Mouse (Mus musculus) 3134 (cell line): ENCODE results near the gene Cacna1c.

ENCODE experiments used
- DNase-seq: peaks from one replicate; pipeline ENCODE4 v3.0.0-alpha.2; 2011; ENCODE audit warnings: low spot score; ENCODE audit not compliant: insufficient read length; ENCODE audit errors: extremely low read depth

Gene Cacna1c

GRCm38 (mm10) chr6:119105651-119106595 is 90.3 kb downstream of the Cacna1c start:
- no peak for DNase-seq

DNA sequence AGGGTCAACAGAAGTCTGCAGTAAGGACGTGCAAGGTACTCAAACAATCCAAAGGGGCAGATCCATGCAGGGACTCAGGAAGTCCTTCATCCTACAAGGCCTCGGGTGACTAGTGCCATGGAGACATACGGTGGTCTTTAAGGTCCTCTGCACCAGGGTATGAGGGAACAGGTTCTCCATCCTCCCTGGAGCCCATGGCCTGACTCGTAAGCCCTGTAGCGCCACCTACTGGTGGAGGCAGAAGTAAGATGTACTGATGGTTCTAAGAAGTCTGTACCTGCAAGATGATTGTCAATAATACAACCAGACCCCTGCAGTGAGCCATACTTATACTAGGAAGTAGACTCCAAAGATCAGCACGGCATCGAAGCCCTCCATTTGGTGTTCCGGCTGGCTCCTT is 92.0 kb downstream of the Cacna1c start:
- DNase-seq, result no peak

DNA sequence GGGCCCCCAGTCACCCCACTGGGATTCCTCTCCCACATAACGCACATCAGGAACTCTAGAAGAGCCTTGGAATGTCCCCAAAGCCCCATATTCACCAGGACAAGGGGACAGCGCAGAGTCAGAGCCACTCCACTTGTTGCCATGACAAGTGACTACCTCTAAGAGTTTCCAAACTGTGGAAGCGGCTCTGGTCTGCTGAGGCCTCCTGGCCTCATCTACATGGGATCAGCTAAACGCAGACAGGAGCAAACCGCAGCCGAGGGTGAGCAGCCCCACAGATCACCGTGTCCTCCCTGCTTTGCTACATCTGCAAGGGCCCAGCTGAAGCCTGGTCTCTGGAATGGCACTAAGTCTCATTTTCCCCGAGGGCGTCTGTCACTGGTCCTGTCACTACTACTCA is 93.3 kb downstream of the Cacna1c start:
- no peak for DNase-seq

DNA sequence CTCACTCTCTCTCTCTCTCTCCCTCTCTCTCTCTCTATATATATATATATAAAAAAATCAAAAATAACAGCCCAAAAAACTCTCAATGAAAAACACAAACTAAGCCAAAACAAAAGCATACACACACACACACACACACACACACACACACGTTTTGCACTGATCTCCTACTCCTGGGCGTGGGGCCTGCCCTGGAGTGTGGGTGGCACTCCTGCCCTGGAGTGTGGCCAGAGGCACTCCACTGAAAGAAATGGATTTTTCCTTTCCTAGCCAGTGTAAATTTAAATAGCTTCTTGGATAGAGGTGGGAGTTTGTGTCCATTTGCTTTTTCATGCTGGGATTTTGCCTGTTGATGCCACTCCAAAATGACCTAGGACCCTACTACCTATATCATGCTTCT is 96.9 kb downstream of the Cacna1c start:
- DNase-seq, result no peak

DNA sequence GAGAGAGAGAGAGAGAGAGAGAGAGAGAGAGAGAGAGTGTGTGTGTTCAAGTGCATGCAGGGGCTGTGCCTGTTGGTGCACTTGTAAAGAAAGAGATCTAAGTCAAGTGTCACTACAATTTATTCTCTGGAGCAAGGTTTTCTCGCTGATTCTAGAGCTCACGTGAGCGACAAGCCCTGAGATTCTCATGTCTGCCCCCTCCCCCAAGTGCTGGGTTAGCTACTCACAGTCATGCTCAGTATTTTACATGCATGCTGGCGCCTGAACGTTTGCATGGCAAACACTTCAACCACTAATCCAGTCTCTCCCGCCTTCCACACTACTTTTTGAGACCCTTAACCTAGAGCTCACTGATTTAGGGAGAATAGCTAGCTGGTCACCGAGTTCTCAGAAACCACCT is 99.7 kb downstream of the Cacna1c start:
- no peak for DNase-seq

- no peak for DNase-seq
Observed at GRCm38 (mm10) chr6:119095081-119095480, 101.1 kb downstream of the Cacna1c start.

- DNase-seq, result no peak
Observed at GRCm38 (mm10) chr6:119089173-119089572, 107.0 kb downstream of the Cacna1c start.

GRCm38 (mm10) chr6:119088381-119088780 is 107.8 kb downstream of the Cacna1c start:
- DNase-seq, result no peak

DNA sequence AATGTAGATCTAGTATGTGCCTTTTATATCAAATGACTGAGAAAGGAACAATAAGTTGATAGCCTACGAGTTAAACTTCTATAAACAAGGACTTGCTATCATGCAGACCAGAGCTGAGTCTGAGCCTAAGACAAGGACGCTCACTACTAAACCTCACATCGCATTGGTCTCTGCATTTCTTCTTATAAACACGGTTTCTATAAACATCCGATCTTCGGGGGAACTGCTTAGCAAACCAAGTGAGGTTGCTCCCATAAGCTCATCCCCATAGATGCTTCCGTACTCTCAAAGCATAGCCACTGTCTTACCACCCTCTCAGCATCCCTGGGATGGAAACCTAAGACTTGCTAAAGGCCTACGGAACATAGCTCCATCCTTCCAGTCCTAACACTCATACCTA is 108.3 kb downstream of the Cacna1c start:
- no peak for DNase-seq

DNA sequence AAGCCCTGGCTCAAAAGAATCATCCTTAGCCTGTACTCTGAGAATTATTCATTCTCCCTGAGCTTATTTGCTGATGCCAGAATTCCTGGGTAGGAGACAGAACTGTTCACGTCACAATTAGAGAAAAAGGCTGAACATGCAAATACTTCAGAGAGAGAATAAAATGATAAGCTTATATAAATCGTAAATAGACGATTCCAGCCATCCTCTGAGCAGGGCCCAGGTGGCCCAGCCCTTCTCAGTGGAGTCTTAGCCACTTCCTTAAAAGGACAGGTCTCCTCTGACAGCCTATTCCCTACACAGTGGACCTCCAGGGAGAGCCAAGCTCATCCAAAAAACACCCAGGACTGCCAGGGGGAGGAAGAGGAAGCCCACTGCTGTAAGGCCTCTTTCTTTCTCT is 110.4 kb downstream of the Cacna1c start:
- no peak for DNase-seq

DNA sequence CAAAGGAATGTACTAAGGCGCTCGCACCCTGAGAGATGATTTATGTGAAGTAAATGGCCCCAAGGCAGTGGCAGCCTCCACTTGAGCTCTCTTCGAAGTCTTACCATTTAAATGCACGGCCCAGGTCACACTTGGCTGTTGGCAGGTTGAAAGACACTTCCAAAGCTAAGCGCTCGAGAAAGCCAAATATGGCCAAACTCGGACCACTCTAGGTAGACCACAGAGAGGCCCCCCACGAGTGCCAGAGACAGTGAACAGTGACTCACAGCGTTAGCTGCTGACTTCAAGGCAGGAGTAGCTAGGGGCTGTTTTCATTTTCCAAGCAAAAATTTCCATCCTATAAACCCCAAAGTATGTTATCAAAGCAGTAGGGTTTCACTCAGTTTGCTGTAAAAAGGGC is 111.7 kb downstream of the Cacna1c start:
- DNase-seq, result no peak

DNA sequence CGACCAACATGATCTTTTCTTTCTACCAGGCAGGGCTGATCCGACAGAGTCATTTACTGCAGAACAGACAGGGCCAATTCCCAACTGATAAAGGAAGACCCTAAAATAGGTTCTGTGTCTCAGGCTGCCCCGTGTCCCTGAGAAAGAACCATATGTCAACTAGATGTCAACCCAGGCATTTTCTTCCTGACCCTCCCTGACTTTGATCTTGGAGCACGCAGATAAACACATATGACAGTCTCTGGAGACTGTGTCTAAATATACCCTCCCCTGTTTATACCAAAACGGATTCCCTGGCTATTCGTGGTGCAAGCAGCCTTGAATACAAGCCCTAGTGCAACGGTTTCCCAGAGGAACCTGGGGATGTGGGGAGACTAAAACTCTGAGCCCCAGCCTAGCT is 112.7 kb downstream of the Cacna1c start:
- DNase-seq, result no peak

DNA sequence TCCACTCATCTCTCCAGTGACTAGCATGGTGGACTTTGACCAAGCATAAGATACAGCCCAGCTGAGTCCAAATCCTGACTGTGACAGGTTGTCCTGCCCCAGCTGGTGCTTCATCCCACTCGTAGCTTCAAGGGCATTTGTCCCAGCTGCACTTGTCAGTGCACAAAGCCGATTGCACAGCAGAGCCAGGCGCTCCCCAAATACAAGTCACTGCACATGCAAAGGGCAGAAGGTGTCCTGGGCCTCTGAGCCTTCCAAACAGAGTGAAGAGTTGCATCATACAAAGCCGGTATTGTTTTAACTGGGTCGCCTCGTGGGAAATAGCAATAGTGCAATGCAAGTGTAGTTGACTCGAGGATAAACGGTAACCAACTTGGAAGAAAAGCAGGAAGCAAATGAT is 113.6 kb downstream of the Cacna1c start:
- DNase-seq, result no peak

DNA sequence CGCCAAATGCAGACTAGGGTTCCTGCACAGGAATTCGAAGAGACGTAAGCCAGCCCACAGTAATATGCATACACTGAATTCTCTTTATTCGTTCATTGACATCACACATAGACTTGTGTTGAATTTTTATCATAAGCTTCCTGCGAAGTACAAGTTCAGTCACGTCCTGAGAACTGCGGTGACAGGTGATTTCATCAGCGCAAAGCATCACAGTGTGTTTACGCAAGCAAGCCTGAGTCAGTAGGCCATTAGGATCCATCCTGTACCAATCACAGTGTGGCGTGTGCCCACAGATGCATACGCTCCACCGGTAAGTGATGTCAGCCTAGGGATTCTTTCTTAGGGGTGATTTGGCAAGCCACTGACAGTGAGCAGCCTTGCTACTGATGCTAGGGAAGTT is 114.6 kb downstream of the Cacna1c start:
- no peak for DNase-seq

- DNase-seq, result no peak
Observed at GRCm38 (mm10) chr6:119079626-119080025, 116.6 kb downstream of the Cacna1c start.

DNA sequence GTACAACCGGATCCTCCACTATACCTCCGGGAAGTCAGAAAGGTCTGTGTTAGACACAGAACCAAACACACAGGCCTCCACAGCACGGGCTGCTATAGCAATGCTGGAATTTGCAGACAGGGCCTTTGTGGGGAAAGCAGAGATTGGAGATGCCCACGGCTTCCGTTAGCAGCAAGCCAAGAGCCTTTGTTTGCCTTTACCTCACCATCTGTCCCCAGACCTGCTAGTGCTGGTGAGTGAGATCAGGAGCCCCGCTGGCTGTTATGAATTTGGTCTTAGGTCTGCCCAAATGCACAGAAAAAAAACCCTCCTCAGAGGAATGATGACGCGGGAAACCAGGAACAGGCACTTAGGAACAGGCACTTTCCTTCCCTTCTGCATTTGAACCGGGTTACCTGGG is 117.3 kb downstream of the Cacna1c start:
- no peak for DNase-seq

DNA sequence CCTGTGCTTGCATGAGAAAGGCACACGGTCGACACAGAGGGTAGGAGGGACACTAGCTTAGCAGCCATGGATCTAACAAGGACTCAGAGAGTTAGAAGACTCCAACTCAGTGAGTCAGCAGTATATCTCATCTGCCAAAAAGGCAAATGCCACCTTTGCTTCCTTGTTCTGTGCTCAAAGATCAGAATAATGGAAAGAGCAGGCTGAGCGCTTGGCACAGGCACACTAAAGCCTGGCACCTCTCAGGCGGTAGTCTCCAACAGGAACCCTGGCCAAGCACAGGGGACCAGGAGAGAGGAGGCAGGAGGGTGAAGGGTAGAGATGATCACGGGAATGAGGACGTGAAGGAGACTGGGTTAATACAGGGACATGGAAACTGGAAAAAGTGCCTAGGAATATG is 119.0 kb downstream of the Cacna1c start:
- no peak for DNase-seq

GRCm38 (mm10) chr6:119073419-119074071 is 122.7 kb downstream of the Cacna1c start:
- no peak for DNase-seq

DNA sequence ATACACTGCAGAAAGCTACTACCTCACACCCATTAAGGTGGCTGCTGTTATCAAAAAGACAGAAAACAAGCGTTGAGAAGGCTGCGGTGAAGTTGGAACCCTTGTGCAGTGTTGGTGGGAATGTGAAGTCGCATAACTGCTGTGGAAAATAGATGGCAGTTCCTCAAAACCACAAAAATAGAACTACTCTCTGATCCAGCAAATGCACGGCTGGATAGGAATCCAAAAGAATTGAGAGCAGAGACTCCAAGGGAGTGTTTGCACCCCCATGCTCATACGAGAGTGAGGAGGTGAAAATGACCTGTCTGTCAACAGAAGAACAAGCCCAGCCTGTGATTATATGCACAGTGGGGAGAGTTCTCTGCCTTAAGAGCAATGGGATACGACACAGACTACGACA is 123.4 kb downstream of the Cacna1c start:
- DNase-seq, result no peak

DNA sequence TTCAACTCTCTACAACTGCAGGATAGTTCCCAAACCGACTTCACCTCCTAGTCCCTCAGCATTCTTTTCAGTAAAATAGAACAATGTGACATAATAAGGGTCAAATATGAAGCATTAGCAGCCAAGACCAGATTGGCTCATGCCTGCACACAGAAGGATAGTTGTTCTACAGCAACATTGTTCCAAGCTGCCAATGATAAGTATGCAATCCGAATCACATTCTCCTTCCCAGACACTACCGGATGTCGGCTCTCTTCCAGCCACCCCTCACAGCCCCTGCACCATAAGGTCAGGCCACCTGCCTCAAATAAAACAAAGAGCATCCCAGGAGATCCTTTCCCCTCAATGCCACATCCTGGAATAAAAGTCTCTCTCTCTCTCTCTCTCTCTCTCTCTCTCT is 125.4 kb downstream of the Cacna1c start:
- DNase-seq, result no peak

- no peak for DNase-seq
Observed at GRCm38 (mm10) chr6:119070351-119070750, 125.9 kb downstream of the Cacna1c start.

DNA sequence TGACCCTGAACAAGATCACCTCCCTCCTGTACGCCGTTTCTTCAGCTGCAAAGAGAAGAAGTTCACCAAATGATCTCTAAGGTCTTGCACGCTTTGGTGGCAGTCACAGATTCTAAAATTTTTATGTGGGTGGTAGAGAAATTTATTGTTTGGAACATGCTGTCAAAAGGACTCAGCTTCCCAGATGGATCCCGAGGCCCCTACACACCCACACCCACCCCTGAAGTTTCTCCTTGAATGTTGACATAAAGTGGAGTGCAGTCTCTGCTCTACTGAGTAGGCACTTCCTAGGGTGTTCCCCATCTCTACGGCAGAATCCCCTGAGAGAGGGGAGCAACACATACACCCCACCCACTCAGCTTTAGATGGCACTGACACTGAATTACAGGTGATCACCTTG is 127.1 kb downstream of the Cacna1c start:
- DNase-seq, result no peak
